Mouse (Mus musculus) monocyte, adult 59 days (primary cell): ENCODE results near the gene Pgbd5. TPM values are rescaled to one million over a fixed set of nuclear protein-coding genes. Genes with fewer than 3 reads are reported as not detected.

Source experiments
- total RNA-seq, 2 experiments: library from RNA; stranded (reverse); gene quantifications; one replicate each; pipeline ENCODE4 v1.2.4; 2023

Pgbd5 gene
- total RNA-seq, result not detected

DNA sequence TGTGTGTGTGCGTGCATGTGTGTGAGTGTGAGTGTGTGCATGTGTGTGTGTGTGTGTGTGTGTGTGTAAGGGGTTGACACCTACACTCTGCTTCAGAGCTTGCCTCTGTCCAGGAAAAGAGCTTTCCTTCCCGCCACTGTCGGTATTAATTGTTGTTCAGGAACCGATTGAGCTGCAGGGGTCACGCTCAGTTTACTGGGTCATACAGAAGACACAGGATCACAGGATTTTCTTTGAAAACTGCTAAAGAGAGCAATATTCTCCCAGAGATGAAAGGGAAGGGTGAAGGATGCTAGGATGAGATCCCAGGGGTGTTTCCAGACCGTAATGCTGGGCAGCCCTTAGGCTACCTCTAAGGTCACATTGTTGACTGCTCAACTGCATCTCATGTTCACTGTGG, at the start of gene Pgbd5:
Gene Pgbd5 (minus strand): TSS at position 101 of the 400 bp plus-strand sequence.

Other genes with a start within 250 kb of the Pgbd5 start
- 10 to 100 TPM; 12.6 to 24.9 TPM for gene Galnt2, start 208.3 kb downstream of the Pgbd5 start, total RNA-seq
- 10 to 100 TPM; 37.2 to 38.7 TPM for gene Cog2, start 81.1 kb upstream of the Pgbd5 start, total RNA-seq
- not detected for gene Agt, start 130.0 kb upstream of the Pgbd5 start, total RNA-seq
- not detected for gene Capn9, start 136.5 kb upstream of the Pgbd5 start, total RNA-seq
- gene 2310022B05Rik, start 223.7 kb upstream of the Pgbd5 start, total RNA-seq, result 10 to 100 TPM; 12.1 to 12.9 TPM